Mouse (Mus musculus) kidney, adult 2 months (tissue): ENCODE measurements around the gene Mndal. TPM values are rescaled to one million over a fixed set of nuclear protein-coding genes. Genes with fewer than 3 reads are reported as not detected.
"Not testable (repeated sequence)": the region's sequence is repeated elsewhere in the genome, so short reads cannot be mapped to it uniquely, and the experiment has no call there.

Experiments
- DNase-seq: peaks from one replicate; pipeline ENCODE4 v3.0.0; 2021
- H3K27ac ChIP-seq: fragments of 200-500 bp; 2 replicates; pipeline ENCODE4 v1.5.1; 2012; ENCODE audit warnings: low read depth, low read length, control low read depth, inconsistent platforms; ENCODE audit not compliant: insufficient read depth
- H3K27me3 ChIP-seq: fragments of 200-500 bp; replicated peaks from 2 replicates; pipeline ENCODE4 v1.6.1; 2012; ENCODE audit warnings: mild to moderate bottlenecking, moderate library complexity, low read length, inconsistent platforms; ENCODE audit not compliant: control insufficient read depth, insufficient read depth
- H3K36me3 ChIP-seq: fragments of 200-500 bp; 2 replicates; pipeline ENCODE4 v1.6.1; 2012; ENCODE audit warnings: mild to moderate bottlenecking, moderate library complexity, low read length, inconsistent platforms; ENCODE audit not compliant: control insufficient read depth, insufficient read depth
- H3K4me1 ChIP-seq: fragments of 200-500 bp; 2 replicates; pipeline ENCODE4 v1.6.1; 2011; ENCODE audit warnings: low read length; ENCODE audit not compliant: control insufficient read depth, insufficient read depth
- H3K4me3 ChIP-seq: fragments of 200-500 bp; 2 replicates; pipeline ENCODE4 v1.5.1; 2011; ENCODE audit warnings: mild to moderate bottlenecking, low read depth, low read length, control low read depth; ENCODE audit not compliant: insufficient read depth
- CTCF ChIP-seq: fragments of 200-500 bp; conservative IDR thresholded peaks from 2 replicates; pipeline ENCODE4 v1.5.1; 2011; ENCODE audit warnings: low read depth, mild to moderate bottlenecking, control low read depth, low read length, moderate library complexity, mixed read lengths; ENCODE audit not compliant: insufficient read depth, insufficient read length
- POLR2A ChIP-seq: fragments of 200-500 bp; IDR thresholded peaks from one replicate; pipeline ENCODE4 v1.6.1; 2011; ENCODE audit warnings: low read depth, low read length, control low read depth
- WGBS: fragments of 180-500 bp; shearing (Covaris S2); methylation state at CpG from one replicate; pipeline ENCODE4 v1.1.7; 2018; 5-methylcytosine and 5-hydroxymethylcytosine counted together
- polyA plus RNA-seq: library from polyadenylated mRNA; depleted of rRNA; stranded (reverse); fragments of >200 nt; gene quantifications from 2 replicates; pipeline ENCODE4 v1.2.3, GENCODE M21; 2012; rRNA removed

Mndal gene
- polyA plus RNA-seq = 4.9 and 6.2 TPM in 2 replicates

DNA sequence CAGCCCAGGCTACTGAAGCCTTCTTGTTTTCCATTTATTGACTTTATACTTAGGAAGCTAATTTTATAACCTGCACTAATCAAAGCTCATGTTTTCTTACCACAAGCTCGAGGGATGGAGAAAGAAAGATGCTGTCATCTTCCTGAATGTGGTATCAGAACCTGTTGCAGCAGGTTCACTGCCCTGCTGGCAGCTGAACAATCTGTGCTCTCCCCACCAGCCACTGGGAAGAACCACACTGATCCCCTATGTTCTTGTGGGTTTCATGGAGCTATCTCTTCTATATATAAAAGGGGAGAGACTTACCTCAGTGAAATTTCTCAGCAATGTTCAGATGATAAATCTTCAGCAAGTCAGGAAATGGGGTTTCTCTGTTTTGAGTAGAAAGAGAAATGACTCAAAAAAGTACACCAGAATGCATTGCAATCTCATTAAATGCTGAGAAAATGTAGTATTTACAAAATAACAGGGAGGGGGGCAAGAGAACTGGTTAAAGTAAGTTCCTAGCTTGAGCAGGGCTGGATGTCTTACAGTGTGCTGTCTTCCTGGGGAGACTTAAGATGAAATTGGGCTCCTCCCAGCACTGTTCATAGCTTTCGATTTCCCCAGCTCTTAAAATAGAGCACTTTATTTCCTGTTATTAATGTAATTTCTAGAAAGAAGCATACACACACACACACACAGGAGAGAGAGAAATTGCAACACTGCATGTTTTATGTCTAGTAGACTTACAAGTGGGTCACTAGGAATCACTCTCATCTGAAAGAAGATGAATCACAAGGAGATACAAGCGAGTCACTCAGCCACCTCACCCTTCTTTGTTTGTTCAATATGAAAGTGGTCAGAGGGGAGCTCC is at the start of gene Mndal, which contains the start of gene Ifi203:
Gene Mndal, minus strand, starts transcription at position 568 of the 856 bp plus-strand sequence.
Gene Ifi203, minus strand, starts transcription at position 749 of the 856 bp plus-strand sequence.
- H3K36me3 ChIP-seq, H3K4me1 ChIP-seq, H3K27me3 ChIP-seq: not testable (repeated sequence)
- 43% methylated on average over 3 of the region's 3 CpGs for whole genome bisulfite sequencing
- Histone ChIP-seq H3K4me3 (peak within 1 kb of the TSS; percentile 26; the same call in 1 of the 2 replicates), H3K27ac (peak within 1 kb of the TSS; percentile 78)
- DNase-seq = peak; percentile 30

- not testable (repeated sequence) for H3K27me3 ChIP-seq, H3K27ac ChIP-seq, H3K36me3 ChIP-seq, H3K4me1 ChIP-seq, H3K4me3 ChIP-seq, DNase-seq
- 87% methylated on average over 6 of the region's 6 CpGs for WGBS
Observed at GRCm38 (mm10) chr1:173982694-173983305, 40.5 kb upstream of the Mndal start, which contains the start of gene Ifi202b. TSS of gene Ifi202b (minus strand) at chr1:173982744.

- not testable (repeated sequence) for H3K36me3 ChIP-seq, H3K27ac ChIP-seq, H3K27me3 ChIP-seq, DNase-seq, H3K4me1 ChIP-seq, H3K4me3 ChIP-seq
- WGBS = 54% methylated on average over 3 of the region's 3 CpGs
Observed at GRCm38 (mm10) chr1:173981038-173981437, 38.7 kb upstream of the Mndal start.

DNA sequence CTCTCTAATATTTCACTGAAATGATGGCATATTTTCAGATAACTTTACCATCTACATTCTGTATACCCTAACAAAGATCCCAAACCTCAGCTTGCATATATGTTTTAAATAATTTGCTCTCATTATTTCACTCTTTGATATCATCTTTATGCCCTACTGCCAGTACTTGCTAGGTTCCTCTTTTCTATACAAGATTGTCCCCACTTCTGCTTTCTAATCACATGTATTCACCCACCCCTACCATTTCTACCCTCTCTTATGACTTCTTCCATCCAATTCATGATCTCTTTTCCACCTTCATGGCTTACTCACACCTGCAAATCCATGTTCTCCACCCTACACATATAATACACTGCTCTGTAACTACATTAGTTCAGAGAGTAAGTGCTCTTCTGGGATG is 35.3 kb upstream of the Mndal start:
- H3K27me3 ChIP-seq = no peaks in the 10 kb centered on the region; the same call in 1 of the 2 replicates
- no peaks in the 10 kb centered on the region for H3K36me3 ChIP-seq
- no peak for DNase-seq
- no peak overlapping the region for H3K27ac ChIP-seq
- TF ChIP-seq CTCF (no peak), POLR2A (no peak)
- H3K4me1 ChIP-seq = no peaks in the 10 kb centered on the region
- no peak overlapping the region for H3K4me3 ChIP-seq

- Histone ChIP-seq H3K4me3 (no peak overlapping the region), H3K36me3 (no peaks in the 10 kb centered on the region), H3K27ac (no peak overlapping the region), H3K27me3 (no peaks in the 10 kb centered on the region; the same call in 1 of the 2 replicates), H3K4me1 (no peaks in the 10 kb centered on the region)
- TF ChIP-seq POLR2A (no peak), CTCF (no peak)
- DNase-seq = no peak
Observed at GRCm38 (mm10) chr1:173973111-173973510, 30.8 kb upstream of the Mndal start.

GRCm38 (mm10) chr1:173961491-173961890 is 19.2 kb upstream of the Mndal start:
- 49% methylated on average over 1 of the region's 1 CpGs for WGBS
- DNase-seq, H3K4me3 ChIP-seq, H3K4me1 ChIP-seq, H3K27me3 ChIP-seq, H3K36me3 ChIP-seq, H3K27ac ChIP-seq: not testable (repeated sequence)

DNA sequence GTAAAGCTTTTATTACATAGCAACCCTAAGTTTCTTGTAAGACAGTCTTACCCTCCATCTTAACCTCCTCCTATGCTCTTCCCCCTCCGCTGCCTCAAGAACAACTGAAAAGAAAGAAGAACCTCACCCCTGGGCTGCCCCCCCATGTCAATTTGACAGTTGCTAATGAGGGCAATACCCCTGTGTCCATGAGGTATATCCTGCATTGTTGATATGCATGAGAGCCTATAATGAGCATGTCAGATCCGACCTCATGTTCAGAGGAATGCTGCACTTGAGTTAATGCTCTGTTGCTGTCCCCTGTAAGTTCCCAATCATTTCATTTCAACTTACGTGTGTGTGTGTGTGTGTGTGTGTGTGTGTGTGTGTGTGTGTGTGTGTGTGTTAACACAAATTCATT is 17.7 kb upstream of the Mndal start:
- H3K4me1 ChIP-seq, H3K4me3 ChIP-seq, H3K27ac ChIP-seq, H3K27me3 ChIP-seq, DNase-seq, H3K36me3 ChIP-seq: not testable (repeated sequence)
- WGBS = 39% methylated on average over 3 of the region's 3 CpGs

DNA sequence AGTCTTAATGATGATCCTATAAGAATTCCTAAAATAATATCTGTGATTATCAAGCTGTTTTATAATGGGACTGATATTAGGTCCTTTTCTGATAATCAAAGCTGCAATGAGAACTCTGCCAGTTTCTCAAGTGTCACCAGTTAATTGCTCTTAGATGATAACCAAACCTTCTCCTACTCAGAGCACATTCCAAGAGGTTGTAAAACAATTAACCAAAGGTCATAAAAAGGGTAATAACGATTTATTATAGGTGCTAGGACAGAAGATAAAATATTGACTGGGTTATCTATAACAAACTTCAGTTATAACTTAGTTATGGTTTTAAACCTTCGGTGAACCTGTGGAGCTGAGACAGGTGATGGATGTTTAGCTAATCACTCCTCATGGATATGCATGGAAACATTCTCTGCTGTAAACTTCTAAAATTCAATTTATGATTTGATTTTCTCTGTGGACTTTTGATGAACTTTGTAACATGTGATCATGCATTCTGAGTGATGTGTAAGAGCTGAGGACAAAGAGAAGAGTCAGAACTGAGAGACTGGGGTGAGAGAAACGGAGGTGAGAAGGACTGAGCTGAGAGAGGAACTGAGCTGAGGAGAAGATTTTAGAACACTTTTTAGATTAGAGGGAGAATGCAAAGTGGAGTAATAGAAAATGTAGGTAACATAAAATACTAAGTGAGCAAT is 13.7 kb upstream of the Mndal start:
- not testable (repeated sequence) for H3K4me1 ChIP-seq, H3K27me3 ChIP-seq, H3K36me3 ChIP-seq, DNase-seq, H3K27ac ChIP-seq, H3K4me3 ChIP-seq
- 45% methylated on average over 3 of the region's 3 CpGs for WGBS
